Mouse (Mus musculus) kidney, embryonic 15.5 days (tissue): ENCODE results near the gene Bicdl2. TPM values are rescaled to one million over a fixed set of nuclear protein-coding genes. Genes with fewer than 3 reads are reported as not detected.

Experiments used
- ATAC-seq: fragments of 200-750 bp; cut with Nextera tagmentation; replicated peaks from 2 replicates; pipeline ENCODE4 v1.8.0; 2017; ENCODE audit warnings: moderate TSS enrichment; ENCODE audit not compliant: low FRiP score
- H3K27ac ChIP-seq: fragments of 300-500 bp; sonication (generic); 2 replicates; pipeline ENCODE4 v1.5.1; 2015; ENCODE audit warnings: mild to moderate bottlenecking, inconsistent platforms
- H3K27me3 ChIP-seq: fragments of 300-500 bp; sonication (generic); 2 replicates; pipeline ENCODE4 v1.6.1; 2015; ENCODE audit warnings: inconsistent platforms
- H3K36me3 ChIP-seq: fragments of 300-500 bp; sonication (generic); 2 replicates; pipeline ENCODE4 v1.6.1; 2015; ENCODE audit warnings: inconsistent platforms
- H3K4me1 ChIP-seq: fragments of 300-500 bp; sonication (generic); 2 replicates; pipeline ENCODE4 v1.6.1; 2015; ENCODE audit warnings: inconsistent platforms
- H3K4me2 ChIP-seq: fragments of 300-500 bp; sonication (generic); 2 replicates; pipeline ENCODE4 v1.6.1; 2015; ENCODE audit warnings: moderate library complexity, mild to moderate bottlenecking, inconsistent platforms
- H3K4me3 ChIP-seq: fragments of 300-500 bp; sonication (generic); replicated peaks from 2 replicates; pipeline ENCODE4 v1.5.1; 2015; ENCODE audit warnings: mild to moderate bottlenecking, inconsistent platforms
- H3K9ac ChIP-seq: fragments of 300-500 bp; sonication (generic); 2 replicates; pipeline ENCODE4 v1.6.1; 2015; ENCODE audit warnings: mild to moderate bottlenecking, inconsistent platforms
- H3K9me3 ChIP-seq: fragments of 300-500 bp; sonication (generic); replicated peaks from 2 replicates; pipeline ENCODE4 v1.6.1; 2016; ENCODE audit warnings: inconsistent platforms
- WGBS: fragments of 180-500 bp; shearing (Covaris S2); methylation state at CpG from one replicate; pipeline ENCODE4 v1.1.7; 2015; ENCODE audit warnings: mixed read lengths; 5-methylcytosine and 5-hydroxymethylcytosine counted together
- polyA plus RNA-seq: library from polyadenylated mRNA; unstranded; fragments of >200 nt; fragmentation: Nextera tagmentation; extraction: Ambion mirVana; gene quantifications from 2 replicates; pipeline ENCODE4 v1.2.1, GENCODE M21; 2015

Bicdl2 gene
- polyA plus RNA-seq, 1 experiment from 2014 or later, result 1.3 TPM

GRCm38 (mm10) chr17:23695801-23696200 lies 35.5 kb downstream of the Bicdl2 start:
- peak; percentile 70 for ATAC-seq
- H3K9ac ChIP-seq, result no peak overlapping the region
- WGBS, result 16% methylated on average over 3 of the region's 3 CpGs
- H3K9me3 ChIP-seq, result no peaks in the 10 kb centered on the region
- H3K4me3 ChIP-seq, result no peak overlapping the region
- peaks cover 22% of the 10 kb centered on the region for H3K27me3 ChIP-seq
- H3K36me3 ChIP-seq, result no peaks in the 10 kb centered on the region
- H3K27ac ChIP-seq, result peak overlapping the region; percentile 78
- H3K4me1 ChIP-seq, result peaks cover 48% of the 10 kb centered on the region
- no peak overlapping the region for H3K4me2 ChIP-seq

GRCm38 (mm10) chr17:23699131-23700077 lies 39.1 kb downstream of the Bicdl2 start:
- ATAC-seq, result peak; percentile 24
- Histone ChIP-seq H3K27ac (peak overlapping the region; percentile 39), H3K4me1 (peaks cover 43% of the 10 kb centered on the region), H3K36me3 (no peaks in the 10 kb centered on the region), H3K4me3 (peak overlapping the region; percentile 69), H3K4me2 (peak overlapping the region; percentile 96), H3K9me3 (no peaks in the 10 kb centered on the region), H3K27me3 (peaks cover 30% of the 10 kb centered on the region), H3K9ac (peak overlapping the region; percentile 55)
- under 1% methylated on average over 79 of the region's 101 CpGs for WGBS

- under 1% methylated on average over 28 of the region's 28 CpGs for WGBS
- peak; percentile 93 for ATAC-seq
- Histone ChIP-seq H3K36me3 (no peaks in the 10 kb centered on the region), H3K27ac (peak overlapping the region; percentile 39; the same call in 1 of the 2 replicates), H3K9ac (peak overlapping the region; percentile 55), H3K9me3 (no peaks in the 10 kb centered on the region), H3K4me3 (peak overlapping the region; percentile 69), H3K27me3 (peaks cover 30% of the 10 kb centered on the region), H3K4me1 (peaks cover 40% of the 10 kb centered on the region), H3K4me2 (peak overlapping the region; percentile 96)
Observed at GRCm38 (mm10) chr17:23700079-23700478, 39.8 kb downstream of the Bicdl2 start.

- ATAC-seq, result no peak
- peaks cover 28% of the 10 kb centered on the region for H3K27me3 ChIP-seq
Observed at GRCm38 (mm10) chr17:23703301-23703700, 43.0 kb downstream of the Bicdl2 start.

GRCm38 (mm10) chr17:23704741-23705140 lies 44.4 kb downstream of the Bicdl2 start:
- no peak overlapping the region for H3K9ac ChIP-seq
- H3K27me3 ChIP-seq, result peaks cover 14% of the 10 kb centered on the region
- H3K4me3 ChIP-seq, result no peak overlapping the region
- no peak overlapping the region for H3K4me2 ChIP-seq
- H3K4me1 ChIP-seq, result peaks cover 13% of the 10 kb centered on the region; the same call in 1 of the 2 replicates
- WGBS, result 36% methylated on average over 7 of the region's 7 CpGs
- no peak overlapping the region for H3K27ac ChIP-seq
- no peak for ATAC-seq
- H3K9me3 ChIP-seq, result no peaks in the 10 kb centered on the region
- H3K36me3 ChIP-seq, result no peaks in the 10 kb centered on the region

More at GRCm38 (mm10) chr17:23703301-23703700, 43.0 kb downstream of the Bicdl2 start:
- H3K4me1 ChIP-seq, result peaks cover 26% of the 10 kb centered on the region
- H3K4me3 ChIP-seq, result no peak overlapping the region
- H3K9me3 ChIP-seq, result no peaks in the 10 kb centered on the region
- no peaks in the 10 kb centered on the region for H3K36me3 ChIP-seq
- H3K9ac ChIP-seq, result no peak overlapping the region
- H3K4me2 ChIP-seq, result no peak overlapping the region
- H3K27ac ChIP-seq, result no peak overlapping the region
- WGBS, result 90% methylated on average over 9 of the region's 9 CpGs

GRCm38 (mm10) chr17:23705525-23706104 lies 45.3 kb downstream of the Bicdl2 start:
- no peak overlapping the region for H3K27ac ChIP-seq
- H3K27me3 ChIP-seq, result peaks cover 10% of the 10 kb centered on the region
- ATAC-seq, result no peak
- no peaks in the 10 kb centered on the region for H3K9me3 ChIP-seq
- no peak overlapping the region for H3K4me2 ChIP-seq
- no peaks in the 10 kb centered on the region for H3K36me3 ChIP-seq
- no peak overlapping the region for H3K9ac ChIP-seq
- 78% methylated on average over 7 of the region's 7 CpGs for WGBS
- H3K4me1 ChIP-seq, result peaks cover 9% of the 10 kb centered on the region; the same call in 1 of the 2 replicates
- H3K4me3 ChIP-seq, result no peak overlapping the region

DNA sequence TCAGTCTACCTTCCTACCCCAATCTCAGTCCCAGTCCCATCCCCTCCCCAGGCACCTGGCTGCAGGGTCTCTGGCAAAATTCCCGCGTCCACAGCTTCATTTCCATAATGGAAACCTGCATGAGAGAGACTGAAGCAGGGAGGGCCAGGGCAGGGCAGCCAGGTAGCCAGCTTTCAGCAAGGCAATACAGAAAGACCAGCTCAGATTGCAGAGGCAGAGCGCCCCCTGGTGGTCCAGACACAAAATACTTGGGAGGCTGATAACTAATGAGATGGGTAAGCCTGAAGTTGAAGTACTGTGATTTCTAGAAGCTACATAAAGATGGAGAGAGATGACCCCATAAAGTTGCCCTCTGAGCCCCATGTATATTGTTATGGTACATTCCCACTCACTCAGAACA lies 45.9 kb downstream of the Bicdl2 start:
- H3K9me3 ChIP-seq, result no peaks in the 10 kb centered on the region
- ATAC-seq, result peak; percentile 55; the same call in 1 of the 2 replicates
- H3K4me3 ChIP-seq, result no peak overlapping the region
- H3K4me2 ChIP-seq, result no peak overlapping the region
- H3K36me3 ChIP-seq, result no peaks in the 10 kb centered on the region
- H3K27ac ChIP-seq, result no peak overlapping the region
- 0% methylated on average over 3 of the region's 3 CpGs for WGBS
- H3K9ac ChIP-seq, result no peak overlapping the region
- peaks cover 6% of the 10 kb centered on the region; the same call in 1 of the 2 replicates for H3K27me3 ChIP-seq
- H3K4me1 ChIP-seq, result peaks cover 9% of the 10 kb centered on the region; the same call in 1 of the 2 replicates

- Histone ChIP-seq H3K27me3 (no peaks in the 10 kb centered on the region), H3K4me2 (no peak overlapping the region), H3K27ac (no peak overlapping the region), H3K36me3 (no peaks in the 10 kb centered on the region), H3K4me1 (no peaks in the 10 kb centered on the region), H3K4me3 (no peak overlapping the region), H3K9ac (no peak overlapping the region), H3K9me3 (no peaks in the 10 kb centered on the region)
- ATAC-seq, result no peak
- WGBS, result 58% methylated on average over 2 of the region's 2 CpGs
Observed at GRCm38 (mm10) chr17:23717003-23717402, 56.7 kb downstream of the Bicdl2 start.

Other genes starting within 250 kb of the Bicdl2 start
- gene Vmn2r117, start 180.8 kb upstream of the Bicdl2 start, polyA plus RNA-seq, result not detected in 2 replicates
- gene Zfp213, start 96.3 kb upstream of the Bicdl2 start, polyA plus RNA-seq, result 20.9 and 22.8 TPM in 2 replicates
- 16.3 and 16.5 TPM in 2 replicates for gene Zfp13, start 61.0 kb upstream of the Bicdl2 start, polyA plus RNA-seq
- gene Zscan10, start 59.6 kb upstream of the Bicdl2 start, polyA plus RNA-seq, result not detected in 2 replicates
- 1.1 and 1.3 TPM in 2 replicates for gene Mmp25, start 15.2 kb upstream of the Bicdl2 start, polyA plus RNA-seq
- 63.2 and 69.5 TPM in 2 replicates for gene Hcfc1r1, start 13.1 kb downstream of the Bicdl2 start, polyA plus RNA-seq
- 52.4 and 53.4 TPM in 2 replicates for gene Thoc6, start 13.4 kb downstream of the Bicdl2 start, polyA plus RNA-seq
- 27.5 and 29.5 TPM in 2 replicates for gene Tnfrsf12a, start 17.0 kb downstream of the Bicdl2 start, polyA plus RNA-seq
- 189 and 191 TPM in 2 replicates for gene Cldn6, start 18.7 kb downstream of the Bicdl2 start, polyA plus RNA-seq
- gene Cldn9, start 23.5 kb downstream of the Bicdl2 start, polyA plus RNA-seq, result 51.2 and 53.1 TPM in 2 replicates
- 0.14 and 0.88 TPM in 2 replicates for gene 1520401A03Rik, start 62.3 kb downstream of the Bicdl2 start, polyA plus RNA-seq
- 48.4 and 56.3 TPM in 2 replicates for gene Pkmyt1, start 65.8 kb downstream of the Bicdl2 start, polyA plus RNA-seq
- 19.8 and 23.8 TPM in 2 replicates for gene Paqr4, start 80.4 kb downstream of the Bicdl2 start, polyA plus RNA-seq
- 1.9 and 2.2 TPM in 2 replicates for gene Kremen2, start 85.3 kb downstream of the Bicdl2 start, polyA plus RNA-seq
- gene Flywch1, start 111.1 kb downstream of the Bicdl2 start, polyA plus RNA-seq, result 89.5 and 91.0 TPM in 2 replicates
- 35.0 and 37.4 TPM in 2 replicates for gene Flywch2, start 125.6 kb downstream of the Bicdl2 start, polyA plus RNA-seq
- gene Srrm2, start 130.0 kb downstream of the Bicdl2 start, polyA plus RNA-seq, result 496 and 536 TPM in 2 replicates
- gene Elob, start 168.6 kb downstream of the Bicdl2 start, polyA plus RNA-seq, result 999 and 1,052 TPM in 2 replicates
- 0.18 TPM in 1 of 2 replicates, not detected in the other for gene Prss33, start 175.6 kb downstream of the Bicdl2 start, polyA plus RNA-seq
- gene Prss32, start 183.3 kb downstream of the Bicdl2 start, polyA plus RNA-seq, result 1.8 TPM in 1 of 2 replicates, not detected in the other
- gene Prss41, start 183.7 kb downstream of the Bicdl2 start, polyA plus RNA-seq, result 3.2 and 3.3 TPM in 2 replicates
- not detected in 2 replicates for gene Prss21, start 207.6 kb downstream of the Bicdl2 start, polyA plus RNA-seq
- not detected in 2 replicates for gene Dcpp1, start 220.4 kb downstream of the Bicdl2 start, polyA plus RNA-seq
- not detected in 2 replicates for gene Dcpp2, start 220.4 kb downstream of the Bicdl2 start, polyA plus RNA-seq